8 mouse cellular contexts compared by ENCODE assay signal in genomic region chr12:108554861-108555556, GRCm38 (mm10). TPM values are rescaled to one million over a fixed set of nuclear protein-coding genes. Genes with fewer than 3 reads are reported as not detected.
A peak's percentile ranks its signal among the peaks of the same experiment; 100 is the strongest.
DNase-seq lines count a peak whose midpoint lies in the region; ATAC-seq and TF ChIP-seq lines count a peak whose summit lies in the region.

No protein-coding gene starts in this region.

- TF ChIP-seq POLR2A in spleen, adult 2 months (IDR thresholded peaks at IDR 0.05; ENCODE audit: low read depth, low read length) = no peak

- peak; percentile 71 for ATAC-seq in forebrain, embryonic 15.5 days (replicated peaks)
- ATAC-seq in kidney, embryonic 16.5 days (ENCODE audit: low FRiP score, low TSS enrichment) = peak; percentile 77
- peak; percentile 61 for ATAC-seq in midbrain, embryonic 16.5 days

- peak overlapping the region; percentile 98 for H3K9ac ChIP-seq in forebrain, embryonic 15.5 days (replicated peaks)
- peak overlapping the region; percentile 93 for H3K9ac ChIP-seq in kidney, embryonic 16.5 days (replicated peaks; ENCODE audit: low read length)
- peak overlapping the region; percentile 98 for H3K9ac ChIP-seq in midbrain, embryonic 16.5 days (ENCODE audit: low read depth, low read length)

- no peaks in the 10 kb centered on the region for H3K36me3 ChIP-seq in spleen, adult 2 months (ENCODE audit: control insufficient read depth, insufficient read depth, low read length)
- H3K36me3 ChIP-seq in forebrain, embryonic 15.5 days = no peaks in the 10 kb centered on the region
- no peaks in the 10 kb centered on the region for H3K36me3 ChIP-seq in kidney, embryonic 16.5 days (ENCODE audit: insufficient read depth, low read length)
- H3K36me3 ChIP-seq in midbrain, embryonic 16.5 days (ENCODE audit: control insufficient read depth, insufficient read depth, low read length) = no peaks in the 10 kb centered on the region

- peak overlapping the region; percentile 51 for H3K4me3 ChIP-seq in spleen, adult 2 months (ENCODE audit: extremely low read depth, insufficient read depth, insufficient read length)
- peak overlapping the region; percentile 87 for H3K4me3 ChIP-seq in forebrain, embryonic 15.5 days
- H3K4me3 ChIP-seq in kidney, embryonic 16.5 days (ENCODE audit: low read length) = peak overlapping the region; percentile 91
- H3K4me3 ChIP-seq in midbrain, embryonic 16.5 days (ENCODE audit: low read depth, low read length) = peak overlapping the region; percentile 80

- peaks cover 16% of the 10 kb centered on the region for H3K27me3 ChIP-seq in spleen, adult 2 months (ENCODE audit: control insufficient read depth, insufficient read depth, low read length)
- no peaks in the 10 kb centered on the region for H3K27me3 ChIP-seq in forebrain, embryonic 15.5 days
- no peaks in the 10 kb centered on the region for H3K27me3 ChIP-seq in kidney, embryonic 16.5 days (ENCODE audit: insufficient read depth, low read length)
- H3K27me3 ChIP-seq in midbrain, embryonic 16.5 days (ENCODE audit: control insufficient read depth, insufficient read depth, low read depth, low read length) = no peaks in the 10 kb centered on the region

- peak; percentile 46 for DNase-seq in cerebellum, adult 11 months
- DNase-seq in cerebellum, postnatal 10 days = no peak
- DNase-seq in spleen, adult 2 months (ENCODE audit: low read depth in 1 of 2, low spot score in 2 of 2) = no peak
- DNase-seq in spleen, adult 12 weeks (ENCODE audit: low spot score) = no peak
- peak; percentile 42 for DNase-seq in yolk sac, embryonic 10.5 days (ENCODE audit: low spot score)

- TF ChIP-seq CTCF in spleen, adult 2 months (IDR thresholded peaks at IDR 0.05; ENCODE audit: extremely low read depth, insufficient read depth, insufficient read length, insufficient replicate concordance) = no peak

- H3K4me1 ChIP-seq in spleen, adult 2 months (ENCODE audit: control insufficient read depth, insufficient read depth, insufficient read length) = peaks cover 5% of the 10 kb centered on the region; the same call in 1 of the 2 replicates
- H3K4me1 ChIP-seq in forebrain, embryonic 15.5 days = peaks cover 51% of the 10 kb centered on the region
- H3K4me1 ChIP-seq in kidney, embryonic 16.5 days (ENCODE audit: insufficient read depth, low read length) = peaks cover 38% of the 10 kb centered on the region
- peaks cover 39% of the 10 kb centered on the region for H3K4me1 ChIP-seq in midbrain, embryonic 16.5 days (ENCODE audit: control insufficient read depth, insufficient read depth, low read length)

- H3K9me3 ChIP-seq in forebrain, embryonic 15.5 days = no peaks in the 10 kb centered on the region
- H3K9me3 ChIP-seq in kidney, embryonic 16.5 days (ENCODE audit: low read length) = no peaks in the 10 kb centered on the region
- H3K9me3 ChIP-seq in midbrain, embryonic 16.5 days (replicated peaks; ENCODE audit: control insufficient read depth, low read length, poor library complexity, severe bottlenecking) = no peaks in the 10 kb centered on the region

- WGBS in spleen, adult 2 months = 1% methylated on average over 91 of the region's 100 CpGs
- WGBS in forebrain, embryonic 15.5 days = under 1% methylated on average over 86 of the region's 100 CpGs
- WGBS in kidney, embryonic 16.5 days = under 1% methylated on average over 66 of the region's 100 CpGs
- WGBS in midbrain, embryonic 16.5 days = under 1% methylated on average over 45 of the region's 100 CpGs

- no peak overlapping the region for H3K27ac ChIP-seq in spleen, adult 2 months (ENCODE audit: insufficient read depth, low read length)
- H3K27ac ChIP-seq in forebrain, embryonic 15.5 days (replicated peaks) = peak overlapping the region; percentile 97
- H3K27ac ChIP-seq in kidney, embryonic 16.5 days (ENCODE audit: low read length) = peak overlapping the region; percentile 66; the same call in 1 of the 2 replicates
- peak overlapping the region; percentile 95 for H3K27ac ChIP-seq in midbrain, embryonic 16.5 days (ENCODE audit: low read length)

- peak overlapping the region; percentile 57 for H3K4me2 ChIP-seq in forebrain, embryonic 15.5 days (replicated peaks)
- H3K4me2 ChIP-seq in kidney, embryonic 16.5 days (replicated peaks; ENCODE audit: low read depth, low read length) = peak overlapping the region; percentile 66
- peak overlapping the region; percentile 86 for H3K4me2 ChIP-seq in midbrain, embryonic 16.5 days (ENCODE audit: low read length)

RNA-seq across cellular contexts. Expression of gene Evl, which starts 0.5 kb away (rescaled TPM):
- polyA plus RNA-seq in spleen, adult 2 months (2012; rRNA removed) = 213 and 226 TPM in 2 replicates
- 206 and 213 TPM in 2 replicates for polyA plus RNA-seq in forebrain, embryonic 15.5 days (2015; fragmentation: Nextera tagmentation; extraction: Ambion mirVana)
- 40.6 and 42.8 TPM in 2 replicates for polyA plus RNA-seq in kidney, embryonic 16.5 days (2015; fragmentation: Nextera tagmentation; extraction: Ambion mirVana)
- polyA plus RNA-seq in midbrain, embryonic 16.5 days (2015; fragmentation: Nextera tagmentation; extraction: Ambion mirVana) = 268 and 272 TPM in 2 replicates

Comparison
In these comparisons a context has a peak if more than half of its experiments do, and no peak if none do; other contexts are left out.
1. DNase-seq: peak in cerebellum, adult 11 months (single experiment) and yolk sac, embryonic 10.5 days (single experiment); none in cerebellum, postnatal 10 days (0 of 2), spleen, adult 2 months (0 of 2) and spleen, adult 12 weeks (single experiment).
2. Peak in every context shown above with its lines, with median percentiles within 50 percentile points of each other: H3K4me3 ChIP-seq, ATAC-seq, H3K4me2 ChIP-seq and H3K9ac ChIP-seq.